Mouse (Mus musculus) liver, embryonic 12.5 days (tissue): Measurements from ENCODE around the gene Rnf130. TPM values are rescaled to one million over a fixed set of nuclear protein-coding genes. Genes with fewer than 3 reads are reported as not detected.
A peak's percentile ranks its signal among the peaks of the same experiment; 100 is the strongest.

ENCODE experiments used
- ATAC-seq: fragments of 200-750 bp; cut with Nextera tagmentation; 2 replicates; pipeline ENCODE4 v1.8.0; 2017; ENCODE audit warnings: moderate number of reproducible peaks, mild to moderate bottlenecking, moderate library complexity
- H3K27ac ChIP-seq: fragments of 300-500 bp; sonication (generic); 2 replicates; pipeline ENCODE4 v1.5.1; 2016; ENCODE audit warnings: mild to moderate bottlenecking
- H3K27me3 ChIP-seq: fragments of 300-500 bp; sonication (generic); replicated peaks from 2 replicates; pipeline ENCODE4 v1.6.1; 2016; ENCODE audit warnings: mild to moderate bottlenecking, moderate library complexity
- H3K36me3 ChIP-seq: fragments of 300-500 bp; sonication (generic); 2 replicates; pipeline ENCODE4 v1.6.1; 2016; ENCODE audit warnings: mild to moderate bottlenecking, moderate library complexity
- H3K4me1 ChIP-seq: fragments of 300-500 bp; sonication (generic); 2 replicates; pipeline ENCODE4 v1.6.1; 2016
- H3K4me2 ChIP-seq: fragments of 300-500 bp; sonication (generic); 2 replicates; pipeline ENCODE4 v1.6.1; 2016; ENCODE audit warnings: mild to moderate bottlenecking, moderate library complexity
- H3K4me3 ChIP-seq: fragments of 300-500 bp; sonication (generic); 2 replicates; pipeline ENCODE4 v1.5.1; 2016; ENCODE audit warnings: mild to moderate bottlenecking, moderate library complexity
- H3K9ac ChIP-seq: fragments of 300-500 bp; sonication (generic); 2 replicates; pipeline ENCODE4 v1.6.1; 2016; ENCODE audit warnings: mild to moderate bottlenecking, moderate library complexity
- H3K9me3 ChIP-seq: fragments of 300-500 bp; sonication (generic); replicated peaks from 2 replicates; pipeline ENCODE4 v1.6.1; 2016; ENCODE audit warnings: mild to moderate bottlenecking, moderate library complexity
- WGBS: fragments of 180-500 bp; shearing (Covaris S2); methylation state at CpG from one replicate; pipeline ENCODE4 v1.1.7; 2016; ENCODE audit not compliant: insufficient replicate concordance; 5-methylcytosine and 5-hydroxymethylcytosine counted together
- polyA plus RNA-seq: library from polyadenylated mRNA; unstranded; fragments of >200 nt; fragmentation: Nextera tagmentation; extraction: Ambion mirVana; gene quantifications from 2 replicates; pipeline ENCODE4 v1.2.1, GENCODE M21; 2016

Gene Rnf130
- polyA plus RNA-seq, 1 experiment from 2014 or later: 39.2 TPM

DNA sequence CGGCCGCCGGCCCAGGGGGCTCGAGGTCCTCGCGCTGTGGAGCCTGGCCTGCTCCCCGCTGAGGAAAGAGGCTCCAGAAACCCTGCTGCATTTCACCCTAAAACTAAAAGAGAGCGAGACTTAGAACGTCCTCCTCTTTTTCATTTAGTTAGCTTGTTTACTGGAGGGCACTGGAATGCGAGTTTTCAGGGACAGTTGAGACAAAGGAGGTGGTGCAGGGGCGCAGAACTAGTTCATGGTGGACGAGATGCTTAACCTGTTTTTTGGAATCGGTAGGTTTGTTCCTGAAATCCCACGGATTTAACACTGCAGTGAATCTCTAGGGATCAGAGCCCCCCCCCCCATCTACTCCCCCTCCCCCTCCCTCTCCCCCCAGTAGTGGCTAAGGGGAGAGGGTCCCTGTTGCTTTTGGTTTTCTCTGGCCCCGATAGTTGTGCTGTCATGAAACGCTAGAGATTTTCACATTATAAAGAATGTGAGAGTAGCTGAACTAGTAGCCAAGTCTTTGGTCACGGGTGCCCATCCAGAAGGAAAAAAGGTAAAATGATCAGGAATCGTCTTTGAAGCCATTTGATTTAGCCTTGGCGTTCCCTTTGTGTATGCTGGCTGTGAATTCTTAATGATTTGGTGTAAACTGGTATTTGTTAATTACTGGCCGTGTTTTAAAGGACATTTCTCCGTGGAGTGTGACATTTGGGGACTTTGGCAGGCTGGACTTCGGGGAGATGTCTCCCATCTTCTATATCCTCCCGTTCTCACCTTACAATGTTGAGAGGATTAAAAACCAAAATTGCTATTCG is 775 bp downstream of the Rnf130 start:
- Histone ChIP-seq H3K9ac (peak overlapping the region; percentile 88), H3K4me1 (peaks cover 49% of the 10 kb centered on the region), H3K4me3 (peak overlapping the region; percentile 80), H3K27me3 (peaks cover 18% of the 10 kb centered on the region; the same call in 1 of the 2 replicates), H3K27ac (peak overlapping the region; percentile 84), H3K4me2 (peak overlapping the region; percentile 100), H3K36me3 (no peaks in the 10 kb centered on the region), H3K9me3 (no peaks in the 10 kb centered on the region)
- peak; percentile 6; the same call in 1 of the 2 replicates for ATAC-seq
- WGBS: 7% methylated on average over 24 of the region's 24 CpGs

DNA sequence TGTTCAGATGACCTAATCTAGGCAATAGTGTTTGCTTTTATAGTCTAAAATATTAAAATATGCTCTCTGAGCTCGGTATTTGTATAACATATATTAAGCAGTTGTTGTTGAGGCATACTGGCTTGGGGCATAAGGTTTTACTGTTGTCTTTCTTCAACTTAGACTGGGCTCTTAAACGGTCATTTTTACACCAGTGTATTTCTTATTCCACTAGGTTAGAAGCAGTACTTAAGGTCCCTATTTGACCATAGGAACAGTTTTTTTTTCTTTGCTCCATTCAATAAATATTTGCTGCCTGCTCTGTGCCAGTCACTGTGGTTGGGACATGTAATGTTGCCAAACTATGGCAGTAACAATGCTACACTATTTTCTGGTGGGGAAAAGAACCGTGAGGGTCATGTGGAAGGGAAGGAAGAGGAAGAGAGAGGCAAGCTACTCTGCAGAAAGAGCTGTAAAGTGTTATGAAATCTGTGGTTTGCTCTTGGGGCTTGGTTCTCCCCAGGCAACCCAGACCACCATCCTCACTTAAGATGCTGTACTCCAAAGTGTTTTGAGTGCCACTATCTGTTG is 1.5 kb downstream of the Rnf130 start:
- Histone ChIP-seq H3K27ac (0 out of 2 replicates have a peak overlapping the region, but pooled peaks have one; percentile 84), H3K27me3 (peaks cover 12% of the 10 kb centered on the region; the same call in 1 of the 2 replicates), H3K4me1 (peaks cover 54% of the 10 kb centered on the region), H3K4me2 (peak overlapping the region; percentile 100), H3K4me3 (peak overlapping the region; percentile 80), H3K9ac (no peak overlapping the region), H3K9me3 (no peaks in the 10 kb centered on the region), H3K36me3 (no peaks in the 10 kb centered on the region)
- ATAC-seq: no peak
- WGBS: 22% methylated on average over 3 of the region's 3 CpGs

DNA sequence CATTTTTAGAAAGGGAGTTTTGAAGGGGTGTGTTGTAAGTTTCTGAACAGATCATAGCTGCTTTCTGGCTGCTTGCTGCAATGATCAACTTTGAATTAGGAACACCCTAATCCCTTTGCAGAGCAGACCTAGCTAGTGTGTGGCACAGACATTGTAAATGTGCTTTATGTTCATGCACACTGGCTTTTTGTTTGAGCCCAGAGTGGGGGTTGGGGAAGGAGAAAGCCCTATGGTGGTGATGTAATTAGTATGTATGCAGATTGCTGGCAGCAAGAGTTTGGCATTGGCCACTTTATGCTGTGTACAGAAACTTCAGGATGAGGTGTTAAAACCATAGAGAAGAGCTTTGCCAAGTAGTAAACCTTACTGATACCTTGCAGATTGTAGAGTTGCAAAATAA is 3.3 kb downstream of the Rnf130 start:
- no peak for ATAC-seq
- H3K27ac ChIP-seq: no peak overlapping the region

DNA sequence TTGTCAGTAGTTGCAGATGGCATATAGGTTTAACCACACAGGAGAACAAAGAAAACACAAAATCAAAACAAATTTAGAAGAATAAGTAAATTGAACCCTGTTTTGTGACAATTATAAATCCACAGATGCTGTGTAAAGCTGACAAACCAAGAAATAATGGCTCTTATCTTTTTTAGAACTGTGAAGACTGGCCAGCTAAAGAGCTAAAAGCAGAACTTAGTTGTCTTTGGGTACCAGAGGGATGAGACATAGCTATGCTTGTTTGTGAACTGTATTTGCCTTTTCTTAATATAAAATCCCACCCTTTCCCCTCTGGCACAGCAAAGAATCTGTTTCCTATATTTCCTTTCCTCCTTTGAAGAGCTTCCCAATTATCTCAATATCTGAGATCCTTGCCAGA is 9.0 kb downstream of the Rnf130 start:
- Histone ChIP-seq H3K36me3 (no peaks in the 10 kb centered on the region), H3K9me3 (no peaks in the 10 kb centered on the region), H3K27me3 (no peaks in the 10 kb centered on the region), H3K27ac (no peak overlapping the region), H3K4me3 (no peak overlapping the region), H3K4me1 (peaks cover 46% of the 10 kb centered on the region), H3K9ac (no peak overlapping the region), H3K4me2 (no peak overlapping the region)
- ATAC-seq: no peak

More for the DNA sequence above, 3.3 kb downstream of the Rnf130 start:
- Histone ChIP-seq H3K4me3 (no peak overlapping the region), H3K4me2 (no peak overlapping the region), H3K36me3 (no peaks in the 10 kb centered on the region), H3K9ac (no peak overlapping the region), H3K4me1 (peaks cover 56% of the 10 kb centered on the region), H3K27me3 (peaks cover 10% of the 10 kb centered on the region; the same call in 1 of the 2 replicates), H3K9me3 (no peaks in the 10 kb centered on the region)

DNA sequence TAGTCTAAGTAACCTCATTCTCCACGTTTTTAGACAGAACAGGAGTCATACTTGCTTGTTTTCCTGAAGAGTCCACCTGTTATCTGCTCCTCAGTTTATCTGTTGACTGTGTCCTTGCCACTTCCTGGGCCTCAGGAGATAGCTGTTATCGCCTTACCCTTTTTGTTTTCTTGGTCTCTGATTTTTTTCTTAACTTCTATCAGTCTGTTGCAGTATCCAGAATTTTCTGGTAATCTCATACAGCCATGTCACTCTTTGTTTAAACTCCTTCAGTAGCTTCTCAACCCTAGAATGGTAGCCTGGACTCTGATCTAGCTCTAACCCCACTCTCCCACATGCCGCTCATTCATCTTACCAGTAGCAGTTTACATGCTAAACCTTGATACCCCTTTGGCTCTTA is 10.6 kb downstream of the Rnf130 start:
- 13% methylated on average over 3 of the region's 3 CpGs for WGBS
- Histone ChIP-seq H3K36me3 (no peaks in the 10 kb centered on the region), H3K27me3 (no peaks in the 10 kb centered on the region), H3K4me1 (peaks cover 39% of the 10 kb centered on the region), H3K9ac (no peak overlapping the region), H3K4me3 (no peak overlapping the region), H3K27ac (no peak overlapping the region), H3K9me3 (no peaks in the 10 kb centered on the region), H3K4me2 (no peak overlapping the region)
- peak; percentile 49; the same call in 1 of the 2 replicates for ATAC-seq

DNA sequence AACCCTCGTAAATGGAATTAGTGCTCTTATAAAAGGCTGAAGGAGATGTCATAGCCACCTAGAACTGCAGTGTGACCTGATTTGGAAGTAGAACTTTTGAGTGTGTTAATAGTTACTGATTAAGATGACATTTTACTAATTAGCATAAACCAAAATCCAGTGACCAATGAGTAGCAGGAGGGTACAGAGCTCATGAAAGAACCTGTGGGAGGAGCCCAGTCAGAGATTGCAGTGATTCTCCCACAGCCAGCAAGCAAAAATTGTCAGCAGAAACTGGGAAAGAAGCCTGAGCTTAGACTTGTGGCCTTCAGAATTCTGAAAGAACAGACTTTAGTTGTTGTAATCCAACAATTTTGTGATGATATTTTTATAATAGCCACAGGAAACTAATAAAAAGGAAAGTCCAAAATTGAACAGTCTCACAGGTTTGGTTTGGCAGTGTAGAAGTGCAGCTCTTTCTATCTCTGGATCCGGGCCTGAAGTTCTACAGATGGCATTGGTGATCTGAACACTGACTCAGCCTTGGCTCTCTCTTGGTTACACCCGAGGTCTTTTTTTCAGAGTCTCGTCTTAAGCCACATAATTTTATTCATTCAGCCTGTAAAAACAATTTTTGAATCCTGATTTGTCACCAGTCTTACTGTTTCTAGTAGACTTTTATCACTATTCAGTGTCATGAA is 11.8 kb downstream of the Rnf130 start:
- Histone ChIP-seq H3K9me3 (no peaks in the 10 kb centered on the region), H3K27me3 (no peaks in the 10 kb centered on the region), H3K4me2 (no peak overlapping the region), H3K36me3 (no peaks in the 10 kb centered on the region), H3K9ac (no peak overlapping the region), H3K4me3 (no peak overlapping the region), H3K4me1 (peaks cover 41% of the 10 kb centered on the region), H3K27ac (no peak overlapping the region)
- WGBS: 54% methylated on average over 4 of the region's 4 CpGs
- ATAC-seq: no peak

DNA sequence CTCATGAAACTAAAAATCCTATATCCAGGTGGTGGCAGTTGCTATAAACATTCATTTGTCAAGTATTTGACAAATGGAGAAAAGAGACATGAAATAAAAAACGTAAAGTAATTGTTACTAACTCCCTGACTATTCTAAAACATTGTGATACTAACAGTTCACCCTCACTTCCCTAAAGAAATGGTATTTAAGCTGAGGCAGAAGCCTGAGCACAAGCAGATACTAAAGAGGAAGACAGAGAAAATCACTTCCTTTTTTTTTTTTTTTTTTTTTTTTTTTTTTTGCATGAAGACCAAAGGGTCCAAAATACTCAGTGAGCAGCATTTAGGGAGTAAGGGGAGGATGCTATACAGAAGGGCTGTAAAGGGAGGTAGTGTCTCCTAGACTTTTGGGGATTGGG is 13.6 kb downstream of the Rnf130 start:
- Histone ChIP-seq H3K4me2 (no peak overlapping the region), H3K27ac (no peak overlapping the region), H3K9ac (no peak overlapping the region), H3K27me3 (no peaks in the 10 kb centered on the region), H3K9me3 (no peaks in the 10 kb centered on the region), H3K4me3 (no peak overlapping the region), H3K4me1 (peaks cover 53% of the 10 kb centered on the region), H3K36me3 (no peaks in the 10 kb centered on the region)
- 21% methylated on average over 1 of the region's 1 CpGs for WGBS
- ATAC-seq: no peak

DNA sequence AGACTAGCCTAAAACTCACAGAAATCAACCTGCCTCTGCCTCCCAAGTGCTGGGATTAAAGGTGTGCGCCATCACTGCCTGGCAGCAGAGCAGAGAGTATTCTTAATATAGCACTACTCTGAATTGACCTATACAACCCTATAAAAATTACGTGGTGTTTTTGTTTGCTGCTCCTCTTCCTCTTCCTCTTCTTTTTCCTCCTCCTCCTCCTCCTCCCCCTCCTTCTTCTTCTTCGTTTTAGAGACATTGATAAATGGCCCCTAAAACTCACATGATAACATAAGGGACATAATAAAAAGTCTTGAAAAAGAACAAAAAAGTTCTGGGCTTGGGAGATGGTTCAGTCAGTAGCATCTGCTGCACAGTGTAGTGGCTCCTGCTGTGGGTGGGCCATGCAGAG is 16.0 kb downstream of the Rnf130 start:
- no peaks in the 10 kb centered on the region for H3K36me3 ChIP-seq
- H3K4me1 ChIP-seq: peaks cover 59% of the 10 kb centered on the region
- no peak overlapping the region for H3K27ac ChIP-seq
- H3K27me3 ChIP-seq: no peaks in the 10 kb centered on the region
- no peak overlapping the region for H3K4me2 ChIP-seq
- H3K9ac ChIP-seq: no peak overlapping the region
- no peak overlapping the region for H3K4me3 ChIP-seq
- no peak for ATAC-seq
- 33% methylated on average over 3 of the region's 3 CpGs for whole genome bisulfite sequencing
- H3K9me3 ChIP-seq: no peaks in the 10 kb centered on the region

DNA sequence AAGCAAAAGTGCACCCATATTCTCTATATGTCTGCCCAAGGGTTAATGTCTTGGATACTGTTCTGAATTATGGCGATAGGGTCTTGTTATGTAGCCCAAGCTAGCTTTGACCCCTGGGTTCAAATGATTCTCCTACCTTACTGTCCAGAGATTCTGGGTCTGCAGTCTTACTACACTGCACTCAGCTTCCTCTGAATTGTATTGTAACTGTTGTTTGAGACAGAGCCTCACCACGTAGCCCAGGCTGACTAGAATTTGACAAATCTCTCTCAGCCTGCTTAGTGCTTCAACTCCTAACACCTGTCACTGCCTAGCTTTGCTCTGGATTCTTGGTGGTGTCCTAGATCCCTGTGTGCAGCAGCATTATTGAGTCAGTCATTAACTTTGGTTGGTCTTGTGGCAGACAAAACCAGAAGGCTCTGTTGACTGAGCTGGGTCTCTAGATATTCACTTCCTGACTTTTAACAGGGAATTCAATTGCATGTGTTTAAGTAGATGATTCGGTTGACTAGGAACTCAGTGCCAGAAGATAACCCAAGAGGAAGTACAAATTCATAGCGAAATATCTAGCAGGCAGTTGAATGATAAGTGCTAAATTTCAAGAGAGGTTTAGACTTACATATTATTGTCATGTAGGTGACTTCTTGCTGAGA is 17.3 kb downstream of the Rnf130 start:
- Histone ChIP-seq H3K27me3 (no peaks in the 10 kb centered on the region), H3K4me1 (peaks cover 52% of the 10 kb centered on the region), H3K9ac (no peak overlapping the region), H3K36me3 (no peaks in the 10 kb centered on the region), H3K9me3 (no peaks in the 10 kb centered on the region), H3K4me2 (0 out of 2 replicates have a peak overlapping the region, but pooled peaks have one; percentile 4), H3K4me3 (no peak overlapping the region), H3K27ac (peak overlapping the region; percentile 30)
- ATAC-seq: no peak
- 28% methylated on average over 4 of the region's 4 CpGs for WGBS

DNA sequence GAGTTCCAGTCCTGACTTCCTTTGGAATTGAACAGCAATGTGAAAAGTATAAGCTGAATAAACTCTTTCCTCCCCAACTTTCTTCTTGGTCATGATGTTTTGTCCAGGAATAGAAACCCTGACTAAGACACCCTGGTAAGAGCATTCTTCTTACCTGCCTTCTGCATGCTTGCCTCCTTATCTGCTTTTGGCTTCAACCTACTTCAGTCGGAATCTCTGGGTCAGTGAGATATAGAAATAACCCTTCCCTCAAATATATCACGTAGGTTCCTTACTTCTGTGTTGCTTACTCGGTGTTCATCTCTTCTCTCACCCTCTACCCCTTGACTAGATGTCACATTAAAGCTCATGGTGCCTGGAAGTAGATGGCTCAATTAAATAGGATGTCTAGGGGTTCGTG is 19.3 kb downstream of the Rnf130 start:
- no peaks in the 10 kb centered on the region for H3K27me3 ChIP-seq
- H3K9ac ChIP-seq: no peak overlapping the region
- no peak overlapping the region for H3K27ac ChIP-seq
- 29% methylated on average over 4 of the region's 4 CpGs for WGBS
- no peak overlapping the region for H3K4me3 ChIP-seq
- peaks cover 58% of the 10 kb centered on the region for H3K4me1 ChIP-seq
- H3K4me2 ChIP-seq: peak overlapping the region; percentile 29
- H3K36me3 ChIP-seq: no peaks in the 10 kb centered on the region
- peak; percentile 72 for ATAC-seq
- no peaks in the 10 kb centered on the region for H3K9me3 ChIP-seq

DNA sequence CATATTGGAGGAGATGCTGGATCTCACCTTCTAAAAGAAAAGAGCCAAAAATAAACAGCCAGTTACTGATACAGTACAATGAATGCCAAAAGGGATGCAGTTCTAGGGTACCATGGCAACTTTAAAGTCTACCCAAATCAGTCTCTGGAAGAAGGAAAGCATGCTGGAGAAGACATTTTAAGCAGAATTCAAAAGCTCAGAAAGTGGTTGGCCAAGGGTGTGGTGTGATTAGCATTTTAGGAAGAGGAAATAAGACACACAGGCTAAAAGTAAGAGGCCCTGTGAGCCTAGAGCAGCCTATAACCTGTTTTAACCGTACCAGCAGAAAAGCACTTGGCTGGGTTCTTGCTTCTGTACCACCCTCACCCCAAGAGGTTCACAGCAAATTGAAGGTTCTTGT is 22.5 kb downstream of the Rnf130 start:
- H3K4me1 ChIP-seq: peaks cover 56% of the 10 kb centered on the region
- no peak for ATAC-seq
- no peaks in the 10 kb centered on the region for H3K27me3 ChIP-seq
- no peaks in the 10 kb centered on the region for H3K9me3 ChIP-seq
- 39% methylated on average over 1 of the region's 1 CpGs for WGBS
- no peak overlapping the region for H3K9ac ChIP-seq
- H3K27ac ChIP-seq: no peak overlapping the region
- H3K36me3 ChIP-seq: no peaks in the 10 kb centered on the region
- no peak overlapping the region for H3K4me2 ChIP-seq
- no peak overlapping the region for H3K4me3 ChIP-seq

DNA sequence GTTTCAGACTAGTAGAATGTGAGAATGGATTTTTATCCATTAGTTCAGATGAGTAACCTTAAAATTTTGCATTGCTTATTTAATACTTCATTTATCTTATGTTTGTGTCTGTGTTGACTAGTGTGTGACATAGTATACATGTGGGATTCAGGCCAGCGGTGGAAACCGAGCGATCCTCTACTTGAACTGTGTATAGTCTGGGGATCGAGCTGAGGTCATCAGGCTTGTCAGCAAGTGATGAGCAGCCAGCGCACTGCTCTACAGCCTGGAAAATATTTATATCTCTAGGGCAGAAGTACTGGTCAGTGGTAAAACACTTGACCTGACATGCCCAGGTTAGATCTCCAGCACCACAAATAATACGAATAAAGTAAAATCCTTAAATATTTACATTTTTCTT is 23.0 kb downstream of the Rnf130 start:
- no peak for ATAC-seq
- no peak overlapping the region for H3K27ac ChIP-seq
- no peaks in the 10 kb centered on the region for H3K36me3 ChIP-seq
- H3K27me3 ChIP-seq: no peaks in the 10 kb centered on the region
- H3K9ac ChIP-seq: no peak overlapping the region
- no peaks in the 10 kb centered on the region for H3K9me3 ChIP-seq
- WGBS: 64% methylated on average over 6 of the region's 6 CpGs
- no peak overlapping the region for H3K4me2 ChIP-seq
- no peak overlapping the region for H3K4me3 ChIP-seq
- peaks cover 52% of the 10 kb centered on the region for H3K4me1 ChIP-seq
